Mouse (Mus musculus): Measurements from ENCODE around the gene Pla2g4e.

GRCm38 (mm10) chr2:120264858-120265257, 19.7 kb upstream of the Pla2g4e start:
- TF ChIP-seq CTCF (IDR thresholded peaks at IDR 0.05; ENCODE audit: low read depth, low read length) (no peak), POLR2A (IDR thresholded peaks at IDR 0.05; ENCODE audit: insufficient read depth, low read length) (no peak), EP300 (IDR thresholded peaks at IDR 0.05; ENCODE audit: insufficient read depth, low read depth, low read length) (no peak)

All from ES-Bruce4 (cell line).